Mouse (Mus musculus): ENCODE data around the gene Perp. TPM values are rescaled to one million over a fixed set of nuclear protein-coding genes. Genes with fewer than 3 reads are reported as not detected.
A peak's percentile ranks its signal among the peaks of the same experiment; 100 is the strongest.

Gene Perp
- polyA plus RNA-seq, 1 experiment from 2014 or later: 1.9 TPM

- Histone ChIP-seq H3K27ac (no peak overlapping the region), H3K4me1 (peaks cover 4% of the 10 kb centered on the region; the same call in 1 of the 2 replicates), H3K27me3 (peaks cover 44% of the 10 kb centered on the region), H3K4me3 (peak overlapping the region; percentile 57), H3K9ac (peak overlapping the region; percentile 56), H3K4me2 (peak overlapping the region; percentile 98), H3K9me3 (replicated peaks) (no peaks in the 10 kb centered on the region), H3K36me3 (ENCODE audit: poor library complexity, severe bottlenecking) (no peaks in the 10 kb centered on the region)
- no peak; the same call in 1 of the 2 replicates for ATAC-seq
- WGBS: 7% methylated on average over 18 of the region's 18 CpGs
Observed at GRCm38 (mm10) chr10:18845287-18845662, 455 bp downstream of the Perp start.

- no peak overlapping the region for H3K9ac ChIP-seq
- H3K27me3 ChIP-seq: peaks cover 44% of the 10 kb centered on the region
- ATAC-seq: no peak
- 64% methylated on average over 4 of the region's 4 CpGs for WGBS
- peaks cover 4% of the 10 kb centered on the region; the same call in 1 of the 2 replicates for H3K4me1 ChIP-seq
- no peak overlapping the region for H3K4me3 ChIP-seq
- H3K36me3 ChIP-seq (ENCODE audit: poor library complexity, severe bottlenecking): no peaks in the 10 kb centered on the region
- no peaks in the 10 kb centered on the region for H3K9me3 ChIP-seq (replicated peaks)
- no peak overlapping the region for H3K4me2 ChIP-seq
- no peak overlapping the region for H3K27ac ChIP-seq
Observed at GRCm38 (mm10) chr10:18845711-18846110, 891 bp downstream of the Perp start.

- peaks cover 44% of the 10 kb centered on the region for H3K27me3 ChIP-seq
- no peak overlapping the region for H3K27ac ChIP-seq
- H3K9me3 ChIP-seq (replicated peaks): no peaks in the 10 kb centered on the region
- peaks cover 4% of the 10 kb centered on the region; the same call in 1 of the 2 replicates for H3K4me1 ChIP-seq
- no peak overlapping the region for H3K9ac ChIP-seq
- 75% methylated on average over 8 of the region's 8 CpGs for WGBS
- no peaks in the 10 kb centered on the region for H3K36me3 ChIP-seq (ENCODE audit: poor library complexity, severe bottlenecking)
- no peak overlapping the region for H3K4me3 ChIP-seq
- no peak overlapping the region for H3K4me2 ChIP-seq
- ATAC-seq: no peak
Observed at GRCm38 (mm10) chr10:18846474-18847264, 1.8 kb downstream of the Perp start.

GRCm38 (mm10) chr10:18850177-18850576 lies 5.4 kb downstream of the Perp start:
- Histone ChIP-seq H3K4me3 (no peak overlapping the region), H3K4me2 (no peak overlapping the region), H3K9me3 (replicated peaks) (no peaks in the 10 kb centered on the region), H3K27ac (no peak overlapping the region), H3K4me1 (no peaks in the 10 kb centered on the region), H3K27me3 (peaks cover 19% of the 10 kb centered on the region), H3K9ac (no peak overlapping the region), H3K36me3 (ENCODE audit: poor library complexity, severe bottlenecking) (no peaks in the 10 kb centered on the region)
- WGBS: 94% methylated on average over 4 of the region's 4 CpGs
- ATAC-seq: no peak

- Histone ChIP-seq H3K27ac (no peak overlapping the region), H3K4me1 (no peaks in the 10 kb centered on the region), H3K9ac (no peak overlapping the region), H3K36me3 (ENCODE audit: poor library complexity, severe bottlenecking) (no peaks in the 10 kb centered on the region), H3K4me3 (no peak overlapping the region), H3K4me2 (no peak overlapping the region), H3K9me3 (replicated peaks) (no peaks in the 10 kb centered on the region), H3K27me3 (no peaks in the 10 kb centered on the region)
- no peak for ATAC-seq
- WGBS: 92% methylated on average over 7 of the region's 7 CpGs
Observed at GRCm38 (mm10) chr10:18853417-18853816, 8.6 kb downstream of the Perp start.

GRCm38 (mm10) chr10:18857244-18857643 lies 12.4 kb downstream of the Perp start:
- ATAC-seq: no peak
- Histone ChIP-seq H3K27me3 (no peaks in the 10 kb centered on the region), H3K4me1 (no peaks in the 10 kb centered on the region), H3K36me3 (ENCODE audit: poor library complexity, severe bottlenecking) (no peaks in the 10 kb centered on the region), H3K27ac (no peak overlapping the region), H3K4me2 (no peak overlapping the region), H3K9ac (no peak overlapping the region), H3K9me3 (replicated peaks) (no peaks in the 10 kb centered on the region), H3K4me3 (no peak overlapping the region)
- 83% methylated on average over 4 of the region's 4 CpGs for WGBS

- H3K27me3 ChIP-seq: no peaks in the 10 kb centered on the region
- H3K9me3 ChIP-seq (replicated peaks): no peaks in the 10 kb centered on the region
- no peaks in the 10 kb centered on the region for H3K4me1 ChIP-seq
- H3K36me3 ChIP-seq (ENCODE audit: poor library complexity, severe bottlenecking): no peaks in the 10 kb centered on the region
- H3K27ac ChIP-seq: no peak overlapping the region
- no peak overlapping the region for H3K4me2 ChIP-seq
- H3K4me3 ChIP-seq: no peak overlapping the region
- no peak overlapping the region for H3K9ac ChIP-seq
- ATAC-seq: no peak
- 81% methylated on average over 3 of the region's 3 CpGs for WGBS
Observed at GRCm38 (mm10) chr10:18859632-18860031, 14.8 kb downstream of the Perp start.

- Histone ChIP-seq H3K36me3 (ENCODE audit: poor library complexity, severe bottlenecking) (no peaks in the 10 kb centered on the region), H3K27ac (no peak overlapping the region), H3K4me3 (no peak overlapping the region), H3K9ac (no peak overlapping the region), H3K4me2 (no peak overlapping the region), H3K9me3 (replicated peaks) (no peaks in the 10 kb centered on the region), H3K4me1 (no peaks in the 10 kb centered on the region), H3K27me3 (no peaks in the 10 kb centered on the region)
- ATAC-seq: no peak
- WGBS: 69% methylated on average over 5 of the region's 5 CpGs
Observed at GRCm38 (mm10) chr10:18860119-18860824, 15.5 kb downstream of the Perp start.

GRCm38 (mm10) chr10:18860831-18861230 lies 16.0 kb downstream of the Perp start:
- no peaks in the 10 kb centered on the region for H3K27me3 ChIP-seq
- 90% methylated on average over 11 of the region's 11 CpGs for WGBS
- H3K9me3 ChIP-seq (replicated peaks): no peaks in the 10 kb centered on the region
- no peak overlapping the region for H3K4me3 ChIP-seq
- no peak overlapping the region for H3K9ac ChIP-seq
- no peak for ATAC-seq
- no peaks in the 10 kb centered on the region for H3K4me1 ChIP-seq
- no peak overlapping the region for H3K27ac ChIP-seq
- no peak overlapping the region for H3K4me2 ChIP-seq
- no peaks in the 10 kb centered on the region for H3K36me3 ChIP-seq (ENCODE audit: poor library complexity, severe bottlenecking)

- no peak for ATAC-seq
- no peaks in the 10 kb centered on the region for H3K36me3 ChIP-seq (ENCODE audit: poor library complexity, severe bottlenecking)
- H3K27ac ChIP-seq: no peak overlapping the region
- no peaks in the 10 kb centered on the region for H3K9me3 ChIP-seq (replicated peaks)
- no peaks in the 10 kb centered on the region for H3K4me1 ChIP-seq
- H3K4me2 ChIP-seq: no peak overlapping the region
- 72% methylated on average over 4 of the region's 4 CpGs for WGBS
- H3K4me3 ChIP-seq: no peak overlapping the region
- no peak overlapping the region for H3K9ac ChIP-seq
- no peaks in the 10 kb centered on the region for H3K27me3 ChIP-seq
Observed at GRCm38 (mm10) chr10:18861418-18861817, 16.6 kb downstream of the Perp start.

- Histone ChIP-seq H3K27ac (no peak overlapping the region), H3K4me1 (no peaks in the 10 kb centered on the region), H3K9me3 (replicated peaks) (no peaks in the 10 kb centered on the region), H3K27me3 (no peaks in the 10 kb centered on the region), H3K4me3 (no peak overlapping the region), H3K36me3 (ENCODE audit: poor library complexity, severe bottlenecking) (no peaks in the 10 kb centered on the region), H3K4me2 (no peak overlapping the region), H3K9ac (no peak overlapping the region)
- ATAC-seq: no peak
- WGBS: 78% methylated on average over 4 of the region's 4 CpGs
Observed at GRCm38 (mm10) chr10:18863332-18863731, 18.5 kb downstream of the Perp start.

GRCm38 (mm10) chr10:18864753-18865152 lies 19.9 kb downstream of the Perp start:
- no peaks in the 10 kb centered on the region for H3K4me1 ChIP-seq
- H3K27me3 ChIP-seq: no peaks in the 10 kb centered on the region
- H3K9ac ChIP-seq: no peak overlapping the region
- no peak overlapping the region for H3K4me2 ChIP-seq
- WGBS: 48% methylated on average over 5 of the region's 5 CpGs
- no peaks in the 10 kb centered on the region for H3K36me3 ChIP-seq (ENCODE audit: poor library complexity, severe bottlenecking)
- H3K27ac ChIP-seq: no peak overlapping the region
- ATAC-seq: no peak
- no peaks in the 10 kb centered on the region for H3K9me3 ChIP-seq (replicated peaks)
- no peak overlapping the region for H3K4me3 ChIP-seq
